Mouse (Mus musculus): Measurements from ENCODE around the gene Tmem97. TPM values are rescaled to one million over a fixed set of nuclear protein-coding genes. Genes with fewer than 3 reads are reported as not detected.

The Tmem97 gene
- polyA plus RNA-seq, 1 experiment from 2014 or later = 88.5 TPM

DNA sequence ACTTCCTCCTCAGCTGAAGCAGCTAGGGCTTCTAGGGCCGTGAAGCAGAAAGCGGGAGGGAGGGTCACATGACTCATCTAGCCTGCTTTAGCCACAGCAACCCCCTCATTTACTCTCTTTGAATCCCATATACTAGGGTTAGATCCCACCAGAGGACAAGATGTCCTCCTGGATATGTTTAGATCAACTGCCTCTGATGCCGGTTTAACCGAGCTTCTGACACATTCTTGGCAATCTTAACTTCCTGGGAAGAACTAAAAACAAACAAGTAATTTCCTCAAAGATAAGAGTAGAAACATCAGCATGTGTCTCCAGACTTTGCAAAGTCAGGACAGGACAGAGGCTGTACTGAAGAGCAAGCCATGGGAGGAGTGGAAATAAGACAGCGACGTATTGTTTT lies 16.2 kb upstream of the Tmem97 start:
- no peak overlapping the region for H3K4me3 ChIP-seq (ENCODE audit: low read depth, low read length)
- no peak overlapping the region for H3K4me2 ChIP-seq (replicated peaks; ENCODE audit: low read depth, low read length)
- H3K27me3 ChIP-seq (ENCODE audit: control insufficient read depth, insufficient read depth, low read length) = no peaks in the 10 kb centered on the region
- no peaks in the 10 kb centered on the region for H3K9me3 ChIP-seq (ENCODE audit: control insufficient read depth, low read depth, low read length)
- 46% methylated on average over 6 of the region's 6 CpGs for WGBS
- H3K27ac ChIP-seq (ENCODE audit: low read length) = no peak overlapping the region
- no peak for ATAC-seq (ENCODE audit: insufficient number of reproducible peaks, insufficient read depth, low FRiP score, low read depth)
- no peaks in the 10 kb centered on the region for H3K4me1 ChIP-seq (ENCODE audit: control insufficient read depth, insufficient read depth, low read length)
- H3K9ac ChIP-seq (replicated peaks; ENCODE audit: low read depth, low read length) = no peak overlapping the region
- peaks cover 4% of the 10 kb centered on the region; the same call in 1 of the 2 replicates for H3K36me3 ChIP-seq (ENCODE audit: control insufficient read depth, insufficient read depth, low read length)

DNA sequence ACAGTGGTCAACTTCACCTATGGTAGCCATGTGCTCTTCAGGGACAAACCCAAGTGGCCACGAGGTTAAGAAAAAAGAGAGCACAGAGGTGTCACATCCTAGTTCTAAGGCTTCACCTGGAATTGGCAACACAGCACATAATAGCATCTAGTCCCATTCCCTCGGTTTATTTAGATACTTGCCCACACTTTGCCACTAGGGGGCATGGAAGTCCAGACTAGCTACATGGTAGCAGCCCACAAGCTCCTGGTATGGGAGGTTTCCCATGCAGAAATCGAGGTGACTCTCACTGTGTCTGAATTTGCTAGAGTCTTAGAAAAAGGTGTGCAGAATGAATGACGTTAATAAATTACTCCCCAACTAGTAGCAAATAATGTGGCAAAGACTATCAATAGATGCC lies 9.9 kb upstream of the Tmem97 start:
- no peak overlapping the region for H3K4me3 ChIP-seq (ENCODE audit: low read depth, low read length)
- 0 out of 2 replicates have a peak, but pooled peaks have one; percentile 42 for ATAC-seq (ENCODE audit: insufficient number of reproducible peaks, insufficient read depth, low FRiP score, low read depth)
- 16% methylated on average over 4 of the region's 4 CpGs for WGBS
- no peaks in the 10 kb centered on the region for H3K9me3 ChIP-seq (ENCODE audit: control insufficient read depth, low read depth, low read length)
- no peaks in the 10 kb centered on the region for H3K27me3 ChIP-seq (ENCODE audit: control insufficient read depth, insufficient read depth, low read length)
- no peaks in the 10 kb centered on the region for H3K36me3 ChIP-seq (ENCODE audit: control insufficient read depth, insufficient read depth, low read length)
- H3K27ac ChIP-seq (ENCODE audit: low read length) = no peak overlapping the region
- no peak overlapping the region for H3K9ac ChIP-seq (replicated peaks; ENCODE audit: low read depth, low read length)
- H3K4me1 ChIP-seq (ENCODE audit: control insufficient read depth, insufficient read depth, low read length) = no peaks in the 10 kb centered on the region
- H3K4me2 ChIP-seq (replicated peaks; ENCODE audit: low read depth, low read length) = no peak overlapping the region

DNA sequence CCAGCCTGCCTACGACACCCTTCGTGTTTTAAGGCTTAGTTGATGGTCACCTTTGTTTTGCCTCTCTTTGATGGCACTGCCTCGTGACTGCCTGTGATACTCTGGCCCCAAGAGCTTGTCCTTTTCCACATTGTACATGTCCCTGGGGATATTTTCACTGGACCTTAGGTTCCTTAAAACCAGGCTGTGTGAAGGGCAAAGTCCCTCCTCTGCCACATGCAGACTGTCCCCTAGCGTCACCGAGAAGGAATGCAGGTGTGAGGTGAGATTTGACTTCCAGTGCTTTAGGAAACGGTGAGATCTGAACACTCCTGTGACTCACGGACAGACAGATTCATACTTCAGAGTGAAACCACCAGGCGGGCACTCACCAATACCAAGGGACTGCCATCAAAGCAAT lies 6.7 kb upstream of the Tmem97 start:
- H3K4me2 ChIP-seq (replicated peaks; ENCODE audit: low read depth, low read length) = no peak overlapping the region
- H3K27me3 ChIP-seq (ENCODE audit: control insufficient read depth, insufficient read depth, low read length) = no peaks in the 10 kb centered on the region
- H3K36me3 ChIP-seq (ENCODE audit: control insufficient read depth, insufficient read depth, low read length) = no peaks in the 10 kb centered on the region
- no peak overlapping the region for H3K4me3 ChIP-seq (ENCODE audit: low read depth, low read length)
- H3K9ac ChIP-seq (replicated peaks; ENCODE audit: low read depth, low read length) = no peak overlapping the region
- 61% methylated on average over 8 of the region's 8 CpGs for WGBS
- H3K27ac ChIP-seq (ENCODE audit: low read length) = no peak overlapping the region
- no peaks in the 10 kb centered on the region for H3K4me1 ChIP-seq (ENCODE audit: control insufficient read depth, insufficient read depth, low read length)
- no peak for ATAC-seq (ENCODE audit: insufficient number of reproducible peaks, insufficient read depth, low FRiP score, low read depth)
- H3K9me3 ChIP-seq (ENCODE audit: control insufficient read depth, low read depth, low read length) = no peaks in the 10 kb centered on the region; the same call in 1 of the 2 replicates

DNA sequence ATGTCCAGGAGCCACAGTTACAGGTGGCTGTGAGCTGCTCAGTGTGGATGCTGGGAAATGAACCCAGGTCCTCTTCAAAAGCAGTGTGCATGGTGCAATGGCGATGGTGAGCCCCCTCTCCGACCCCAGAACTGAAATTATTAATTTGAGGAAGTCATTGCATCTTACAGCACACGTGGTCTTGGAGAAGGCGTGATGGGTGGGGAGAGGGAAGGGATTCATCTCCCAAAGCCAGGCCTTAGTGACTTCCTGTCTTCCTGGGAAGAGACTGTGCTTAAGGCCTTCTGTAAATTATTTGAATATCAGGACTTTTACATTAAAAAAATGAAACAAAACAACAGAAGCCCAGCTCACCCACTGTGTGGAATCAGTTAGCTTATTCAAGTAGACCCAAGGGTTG lies 5.5 kb upstream of the Tmem97 start:
- H3K36me3 ChIP-seq (ENCODE audit: control insufficient read depth, insufficient read depth, low read length) = no peaks in the 10 kb centered on the region
- no peak for ATAC-seq (ENCODE audit: insufficient number of reproducible peaks, insufficient read depth, low FRiP score, low read depth)
- no peak overlapping the region for H3K9ac ChIP-seq (replicated peaks; ENCODE audit: low read depth, low read length)
- H3K4me3 ChIP-seq (ENCODE audit: low read depth, low read length) = no peak overlapping the region
- no peak overlapping the region for H3K4me2 ChIP-seq (replicated peaks; ENCODE audit: low read depth, low read length)
- H3K27me3 ChIP-seq (ENCODE audit: control insufficient read depth, insufficient read depth, low read length) = no peaks in the 10 kb centered on the region
- no peaks in the 10 kb centered on the region for H3K4me1 ChIP-seq (ENCODE audit: control insufficient read depth, insufficient read depth, low read length)
- WGBS = 69% methylated on average over 4 of the region's 4 CpGs
- no peaks in the 10 kb centered on the region; the same call in 1 of the 2 replicates for H3K9me3 ChIP-seq (ENCODE audit: control insufficient read depth, low read depth, low read length)
- no peak overlapping the region for H3K27ac ChIP-seq (ENCODE audit: low read length)

DNA sequence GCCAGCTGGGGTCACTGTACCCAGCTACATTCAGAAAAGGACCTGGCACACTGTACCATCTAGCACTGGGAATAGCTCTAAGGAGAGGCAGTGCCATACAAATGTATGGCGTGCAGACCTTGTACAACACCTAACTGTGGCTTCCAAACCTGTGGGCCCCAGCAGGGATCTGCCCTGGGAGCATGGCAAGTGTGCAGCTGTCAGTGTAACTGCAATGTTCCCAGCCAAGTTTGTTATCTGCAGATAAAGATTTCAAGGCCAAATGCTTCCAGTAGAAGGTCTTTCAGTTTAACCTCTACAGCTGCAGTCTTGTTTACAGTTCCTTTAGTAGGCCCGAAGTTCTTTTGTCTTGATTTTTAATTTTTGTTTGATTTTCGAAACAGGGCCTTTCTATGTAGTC lies 5.0 kb upstream of the Tmem97 start:
- no peaks in the 10 kb centered on the region for H3K27me3 ChIP-seq (ENCODE audit: control insufficient read depth, insufficient read depth, low read length)
- ATAC-seq (ENCODE audit: insufficient number of reproducible peaks, insufficient read depth, low FRiP score, low read depth) = no peak
- H3K27ac ChIP-seq (ENCODE audit: low read length) = peak overlapping the region; percentile 67; the same call in 1 of the 2 replicates
- H3K36me3 ChIP-seq (ENCODE audit: control insufficient read depth, insufficient read depth, low read length) = no peaks in the 10 kb centered on the region
- H3K4me2 ChIP-seq (replicated peaks; ENCODE audit: low read depth, low read length) = no peak overlapping the region
- H3K9ac ChIP-seq (replicated peaks; ENCODE audit: low read depth, low read length) = no peak overlapping the region
- no peak overlapping the region for H3K4me3 ChIP-seq (ENCODE audit: low read depth, low read length)
- WGBS = 54% methylated on average over 3 of the region's 3 CpGs
- H3K9me3 ChIP-seq (ENCODE audit: control insufficient read depth, low read depth, low read length) = no peaks in the 10 kb centered on the region; the same call in 1 of the 2 replicates
- no peaks in the 10 kb centered on the region for H3K4me1 ChIP-seq (ENCODE audit: control insufficient read depth, insufficient read depth, low read length)

DNA sequence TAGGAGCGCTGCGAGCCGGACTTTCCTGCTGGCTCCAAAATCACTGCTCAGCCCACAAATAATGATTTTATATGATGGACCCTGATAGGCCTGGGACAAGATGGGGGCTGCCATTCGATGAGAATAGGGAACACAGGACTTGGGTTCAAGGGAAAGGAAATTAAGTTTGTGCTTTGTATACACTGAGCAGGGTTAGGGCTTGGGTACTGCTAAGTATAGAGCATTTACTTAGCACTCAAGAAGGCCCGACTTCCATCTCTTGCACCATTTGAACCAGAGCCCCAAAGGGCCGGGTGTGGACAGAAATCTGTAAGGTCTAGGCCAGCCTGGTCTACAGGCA lies 452 bp upstream of the Tmem97 start:
- Histone ChIP-seq H3K9me3 (ENCODE audit: control insufficient read depth, low read depth, low read length) (no peaks in the 10 kb centered on the region; the same call in 1 of the 2 replicates), H3K4me2 (replicated peaks; ENCODE audit: low read depth, low read length) (peak overlapping the region; percentile 75), H3K9ac (replicated peaks; ENCODE audit: low read depth, low read length) (0 out of 2 replicates have a peak overlapping the region, but pooled peaks have one; percentile 38), H3K4me3 (ENCODE audit: low read depth, low read length) (peak overlapping the region; percentile 65), H3K4me1 (ENCODE audit: control insufficient read depth, insufficient read depth, low read length) (peaks cover 6% of the 10 kb centered on the region; the same call in 1 of the 2 replicates), H3K27ac (ENCODE audit: low read length) (peak overlapping the region; percentile 72; the same call in 1 of the 2 replicates), H3K27me3 (ENCODE audit: control insufficient read depth, insufficient read depth, low read length) (no peaks in the 10 kb centered on the region), H3K36me3 (ENCODE audit: control insufficient read depth, insufficient read depth, low read length) (no peaks in the 10 kb centered on the region)
- WGBS = 33% methylated on average over 6 of the region's 6 CpGs
- ATAC-seq (ENCODE audit: insufficient number of reproducible peaks, insufficient read depth, low FRiP score, low read depth) = 0 out of 2 replicates have a peak, but pooled peaks have one; percentile 8

DNA sequence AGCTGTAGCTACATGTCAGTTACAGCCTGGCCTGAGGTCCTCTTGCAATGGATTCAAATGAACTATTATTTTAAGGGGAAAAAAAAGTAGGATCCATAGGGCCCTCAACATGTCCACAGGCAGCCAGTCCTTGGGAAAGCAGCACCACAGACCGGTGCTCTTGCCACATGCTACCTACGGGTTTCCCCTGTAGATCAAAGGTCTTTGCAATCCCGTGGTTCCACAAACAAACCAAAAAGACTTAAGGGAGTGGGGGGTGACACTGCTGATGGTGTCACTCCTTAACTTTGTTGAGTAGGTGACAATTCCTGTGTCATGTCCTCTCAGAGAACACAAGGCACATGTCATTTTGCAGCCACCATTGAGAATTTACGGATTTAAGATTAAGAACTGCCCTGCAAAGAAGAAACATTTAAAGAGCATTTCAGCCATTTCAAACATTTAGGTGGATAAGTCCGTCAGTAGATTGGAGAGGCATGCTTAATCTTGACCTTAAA lies 1.0 kb downstream of the Tmem97 start:
- H3K27ac ChIP-seq (ENCODE audit: low read length) = no peak overlapping the region; the same call in 1 of the 2 replicates
- H3K36me3 ChIP-seq (ENCODE audit: control insufficient read depth, insufficient read depth, low read length) = 0 out of 2 replicates have a peak, but pooled peaks cover 4% of the 10 kb centered on the region
- no peak for ATAC-seq (ENCODE audit: insufficient number of reproducible peaks, insufficient read depth, low FRiP score, low read depth)
- H3K9ac ChIP-seq (replicated peaks; ENCODE audit: low read depth, low read length) = peak overlapping the region; percentile 63
- H3K4me1 ChIP-seq (ENCODE audit: control insufficient read depth, insufficient read depth, low read length) = peaks cover 6% of the 10 kb centered on the region; the same call in 1 of the 2 replicates
- peak overlapping the region; percentile 75 for H3K4me2 ChIP-seq (replicated peaks; ENCODE audit: low read depth, low read length)
- whole genome bisulfite sequencing = 3% methylated on average over 5 of the region's 5 CpGs
- no peaks in the 10 kb centered on the region; the same call in 1 of the 2 replicates for H3K9me3 ChIP-seq (ENCODE audit: control insufficient read depth, low read depth, low read length)
- no peaks in the 10 kb centered on the region for H3K27me3 ChIP-seq (ENCODE audit: control insufficient read depth, insufficient read depth, low read length)
- H3K4me3 ChIP-seq (ENCODE audit: low read depth, low read length) = peak overlapping the region; percentile 65

DNA sequence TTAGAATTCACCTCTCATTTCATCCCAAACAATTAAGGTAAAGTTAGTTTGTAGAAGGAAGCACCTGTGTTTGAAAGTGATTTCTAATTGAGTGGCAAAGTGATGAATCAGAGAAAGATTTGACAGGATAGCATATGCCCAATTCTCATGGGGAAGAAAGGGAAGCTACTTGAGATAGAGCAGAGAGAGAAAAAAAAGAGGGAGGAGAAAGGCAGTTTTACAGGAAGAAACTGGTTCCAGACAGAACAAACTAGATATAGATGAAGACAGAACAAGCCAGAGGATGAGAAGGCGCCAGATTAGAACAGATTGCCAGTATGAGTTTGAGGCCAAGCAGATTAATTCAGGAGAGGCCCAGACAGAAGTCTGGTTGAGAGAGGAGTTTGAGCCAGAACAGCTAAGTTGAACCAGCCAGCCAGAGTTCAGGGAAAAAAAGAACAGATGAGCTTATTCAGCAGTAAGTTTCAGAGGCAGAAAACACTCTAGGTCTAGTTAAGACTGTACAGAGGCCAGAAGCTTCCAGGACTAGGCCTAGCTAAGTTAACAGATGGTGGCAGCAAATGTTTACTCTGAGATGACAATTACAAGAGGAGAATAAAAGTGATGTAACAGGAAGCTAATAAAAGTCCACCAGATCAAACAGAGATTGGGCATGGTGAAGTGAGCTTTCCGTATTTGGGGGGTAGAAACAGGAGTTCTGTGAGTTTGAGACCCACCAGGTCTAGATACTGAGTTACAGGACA lies 2.7 kb downstream of the Tmem97 start:
- ATAC-seq (ENCODE audit: insufficient number of reproducible peaks, insufficient read depth, low FRiP score, low read depth) = no peak
- no peak overlapping the region for H3K27ac ChIP-seq (ENCODE audit: low read length)
- no peaks in the 10 kb centered on the region for H3K9me3 ChIP-seq (ENCODE audit: control insufficient read depth, low read depth, low read length)
- H3K4me2 ChIP-seq (replicated peaks; ENCODE audit: low read depth, low read length) = no peak overlapping the region
- peaks cover 12% of the 10 kb centered on the region for H3K36me3 ChIP-seq (ENCODE audit: control insufficient read depth, insufficient read depth, low read length)
- H3K4me3 ChIP-seq (ENCODE audit: low read depth, low read length) = no peak overlapping the region
- no peaks in the 10 kb centered on the region for H3K27me3 ChIP-seq (ENCODE audit: control insufficient read depth, insufficient read depth, low read length)
- H3K9ac ChIP-seq (replicated peaks; ENCODE audit: low read depth, low read length) = no peak overlapping the region
- peaks cover 6% of the 10 kb centered on the region; the same call in 1 of the 2 replicates for H3K4me1 ChIP-seq (ENCODE audit: control insufficient read depth, insufficient read depth, low read length)
- WGBS = 82% methylated on average over 2 of the region's 2 CpGs

Measured in stomach, embryonic 14.5 days (tissue).